Mouse (Mus musculus) MEL (cell line): ENCODE results near the gene Atp6v1b1. TPM values are rescaled to one million over a fixed set of nuclear protein-coding genes. Genes with fewer than 3 reads are reported as not detected.

Source experiments
- DNase-seq: peaks from one replicate; pipeline ENCODE4 v3.0.0; 2011; ENCODE audit warnings: low read depth, low spot score
- H3K27ac ChIP-seq: 2 replicates; pipeline ENCODE4 v1.5.1; 2012; ENCODE audit warnings: low read depth, mild to moderate bottlenecking, control low read depth, low read length, moderate library complexity; ENCODE audit not compliant: control insufficient read depth
- H3K27me3 ChIP-seq, 2 experiments: fragments of 150-350 bp in 1 of 2; sonication (generic) in 1 of 2; 2 replicates each; pipeline ENCODE4 v1.6.1; 2012; ENCODE audit warnings: low read length in 2 of 2, mild to moderate bottlenecking in 2 of 2, improper control_type of control experiment in 1 of 2, moderate library complexity in 1 of 2; ENCODE audit not compliant: insufficient read depth in 2 of 2, control insufficient read depth in 1 of 2
- H3K36me3 ChIP-seq, 2 experiments: 2 replicates each; pipeline ENCODE4 v1.6.1; 2012 to 2014; ENCODE audit warnings: low read length in 2 of 2, improper control_type of control experiment in 1 of 2, inconsistent platforms in 1 of 2, mild to moderate bottlenecking in 1 of 2; ENCODE audit not compliant: insufficient read depth in 2 of 2, control insufficient read depth in 1 of 2
- H3K4me1 ChIP-seq, 2 experiments: fragments of 150-350 bp in 1 of 2; sonication (generic) in 1 of 2; 2 replicates each; pipeline ENCODE4 v1.6.1; 2012; ENCODE audit warnings: low read length in 2 of 2, improper control_type of control experiment in 1 of 2, mild to moderate bottlenecking in 1 of 2; ENCODE audit not compliant: insufficient read depth in 2 of 2, control insufficient read depth in 1 of 2
- H3K4me3 ChIP-seq, 2 experiments: fragments of 150-350 bp in 1 of 2; sonication (generic) in 1 of 2; 2 replicates each; pipeline ENCODE4 v1.5.1; 2012; ENCODE audit warnings: low read depth in 2 of 2, low read length in 2 of 2, mild to moderate bottlenecking in 2 of 2, moderate library complexity in 2 of 2, control low read depth in 1 of 2, improper control_type of control experiment in 1 of 2; ENCODE audit not compliant: control insufficient read depth in 1 of 2, insufficient read depth in 1 of 2
- H3K79me2 ChIP-seq: 2 replicates; pipeline ENCODE4 v1.6.1; 2012; ENCODE audit warnings: mild to moderate bottlenecking, low read length, moderate library complexity; ENCODE audit not compliant: control insufficient read depth, poor library complexity, insufficient read depth
- H3K9ac ChIP-seq: 2 replicates; pipeline ENCODE4 v1.6.1; 2012; ENCODE audit warnings: low read depth, mild to moderate bottlenecking, control low read depth, low read length, moderate library complexity; ENCODE audit not compliant: control insufficient read depth, poor library complexity, severe bottlenecking
- H3K9me3 ChIP-seq: fragments of 150-350 bp; sonication (generic); replicated peaks from 2 replicates; pipeline ENCODE4 v1.6.1; 2012; ENCODE audit warnings: mild to moderate bottlenecking, low read length, improper control_type of control experiment, moderate library complexity; ENCODE audit not compliant: insufficient read depth
- CHD1 ChIP-seq: IDR thresholded peaks from 2 replicates; pipeline ENCODE4 v1.6.1; 2012; ENCODE audit warnings: low read depth, mild to moderate bottlenecking, inconsistent platforms, low read length, improper control_type of control experiment
- ELF1 ChIP-seq: IDR thresholded peaks from 2 replicates; pipeline ENCODE4 v1.6.1; 2014; ENCODE audit warnings: low read depth, mild to moderate bottlenecking, inconsistent platforms, low read length, improper control_type of control experiment, moderate library complexity
- ETS1 ChIP-seq: IDR thresholded peaks from 2 replicates; pipeline ENCODE4 v1.6.1; 2012; ENCODE audit warnings: low read depth, mild to moderate bottlenecking, inconsistent platforms, low read length, improper control_type of control experiment, moderate library complexity
- GABPA ChIP-seq: IDR thresholded peaks from 2 replicates; pipeline ENCODE4 v1.6.1; 2012; ENCODE audit warnings: low read depth, mild to moderate bottlenecking, inconsistent platforms, low read length, improper control_type of control experiment, moderate library complexity
- HCFC1 ChIP-seq: IDR thresholded peaks from 2 replicates; pipeline ENCODE4 v1.6.1; 2012; ENCODE audit warnings: low read depth, mild to moderate bottlenecking, inconsistent platforms, low read length, improper control_type of control experiment, moderate library complexity
- JUND ChIP-seq: IDR thresholded peaks from 2 replicates; pipeline ENCODE4 v1.6.1; 2011; ENCODE audit warnings: low read depth, mild to moderate bottlenecking, improper control_type of control experiment, low read length
- MEF2A ChIP-seq: IDR thresholded peaks from 2 replicates; pipeline ENCODE4 v1.6.1; 2014; ENCODE audit warnings: low read depth, mild to moderate bottlenecking, inconsistent platforms, low read length, improper control_type of control experiment; ENCODE audit not compliant: poor library complexity, insufficient replicate concordance, severe bottlenecking; ENCODE audit errors: extremely low read depth
- MXI1 ChIP-seq: IDR thresholded peaks from 2 replicates; pipeline ENCODE4 v1.6.1; 2011; ENCODE audit warnings: mild to moderate bottlenecking, low read depth, low read length, improper control_type of control experiment
- MYC ChIP-seq: IDR thresholded peaks from 2 replicates; pipeline ENCODE4 v1.6.1; 2011; ENCODE audit warnings: low read depth, mild to moderate bottlenecking, low read length, improper control_type of control experiment, moderate library complexity
- NELFE ChIP-seq: IDR thresholded peaks from 2 replicates; pipeline ENCODE4 v1.6.1; 2011; ENCODE audit warnings: low read depth, low read length, improper control_type of control experiment
- NRF1 ChIP-seq: IDR thresholded peaks from 2 replicates; pipeline ENCODE4 v1.6.1; 2014; ENCODE audit warnings: low read depth, mild to moderate bottlenecking, inconsistent platforms, low read length, improper control_type of control experiment, moderate library complexity; ENCODE audit not compliant: poor library complexity, insufficient read depth, severe bottlenecking
- POLR2A ChIP-seq, 2 experiments: IDR thresholded peaks; 2 replicates each; pipeline ENCODE4 v1.6.1; 2011 to 2012; ENCODE audit warnings: low read length in 2 of 2, mild to moderate bottlenecking in 2 of 2, control low read depth in 1 of 2, improper control_type of control experiment in 1 of 2, low read depth in 1 of 2, moderate library complexity in 1 of 2; ENCODE audit not compliant: control insufficient read depth in 1 of 2, insufficient read depth in 1 of 2, poor library complexity in 1 of 2
- POLR2AphosphoS2 ChIP-seq: IDR thresholded peaks from 2 replicates; pipeline ENCODE4 v1.6.1; 2011; ENCODE audit warnings: low read length, improper control_type of control experiment
- RCOR1 ChIP-seq: IDR thresholded peaks from 2 replicates; pipeline ENCODE4 v1.6.1; 2012; ENCODE audit warnings: low read depth, mild to moderate bottlenecking, inconsistent platforms, low read length, improper control_type of control experiment
- SIN3A ChIP-seq: IDR thresholded peaks from 2 replicates; pipeline ENCODE4 v1.6.1; 2012; ENCODE audit warnings: low read length, improper control_type of control experiment, inconsistent platforms
- TBP ChIP-seq: IDR thresholded peaks from 2 replicates; pipeline ENCODE4 v1.8.0; 2011; ENCODE audit warnings: low read depth, low read length, improper control_type of control experiment
- USF1 ChIP-seq: IDR thresholded peaks from 2 replicates; pipeline ENCODE4 v1.6.1; 2014; ENCODE audit warnings: low read depth, mild to moderate bottlenecking, inconsistent platforms, low read length, improper control_type of control experiment, moderate library complexity
- ZC3H11A ChIP-seq: IDR thresholded peaks from 2 replicates; pipeline ENCODE4 v1.6.1; 2012; ENCODE audit warnings: low read depth, mild to moderate bottlenecking, inconsistent platforms, low read length, improper control_type of control experiment
- ZKSCAN1 ChIP-seq: IDR thresholded peaks from 2 replicates; pipeline ENCODE4 v1.6.1; 2012; ENCODE audit warnings: low read depth, mild to moderate bottlenecking, inconsistent platforms, low read length, improper control_type of control experiment, moderate library complexity
- polyA plus RNA-seq, 2 experiments: library from polyadenylated mRNA; stranded (reverse) in 1 of 2; unstranded in 1 of 2; fragments of >175 nt in 1 of 2; fragments of >200 nt in 1 of 2; gene quantifications; 2 replicates each; pipeline versions ENCODE4 v1.2.1 to v1.2.4; 2012; ENCODE audit warnings: low replicate concordance in 2 of 2, low read depth in 1 of 2; ENCODE audit not compliant: insufficient read length in 2 of 2, insufficient read depth in 1 of 2, missing spikeins in 1 of 2
- total RNA-seq: library from RNA; depleted of rRNA; stranded (reverse); fragments of 300-350 nt; gene quantifications from 2 replicates; pipeline ENCODE4 v1.2.3, GENCODE M21; 2012

The Atp6v1b1 gene
- total and polyA plus RNA-seq, 3 experiments = 0.08 TPM; not detected in 2

- DNase-seq = peak; percentile 19
- Histone ChIP-seq H3K79me2 (peaks cover 20% of the 10 kb centered on the region), H3K4me3 (peak overlapping the region in 1 of 2 experiments; percentile 88; a peak in 3 of 4 replicates), H3K27me3 (no peaks in the 10 kb centered on the region), H3K9ac (peak overlapping the region; percentile 98), H3K4me1 (peaks cover 2 to 10% of the 10 kb centered on the region in 2 experiments; a peak in 2 of 4 replicates), H3K9me3 (no peaks in the 10 kb centered on the region), H3K27ac (no peak overlapping the region), H3K36me3 (peaks cover 2 to 5% of the 10 kb centered on the region in 2 experiments; a peak in 2 of 4 replicates)
- no peak for TF ChIP-seq POLR2AphosphoS2
- no peak for TF ChIP-seq RCOR1
- TF ChIP-seq ETS1 = no peak
Observed at GRCm38 (mm10) chr6:83774126-83774525, 31.3 kb downstream of the Atp6v1b1 start.

GRCm38 (mm10) chr6:83774781-83775563, 32.2 kb downstream of the Atp6v1b1 start:
- Histone ChIP-seq H3K9me3 (no peaks in the 10 kb centered on the region), H3K4me1 (peaks cover 2 to 10% of the 10 kb centered on the region in 2 experiments; a peak in 2 of 4 replicates), H3K27me3 (no peaks in the 10 kb centered on the region), H3K79me2 (peaks cover 20% of the 10 kb centered on the region), H3K9ac (peak overlapping the region; percentile 98), H3K4me3 (peak overlapping the region; percentile 88 to 100), H3K36me3 (peaks cover 2 to 5% of the 10 kb centered on the region in 2 experiments; a peak in 2 of 4 replicates), H3K27ac (peak overlapping the region; percentile 56)
- DNase-seq = peak; percentile 75
- no peak for TF ChIP-seq NRF1
- peak; percentile 65 for TF ChIP-seq SIN3A
- TF ChIP-seq ETS1 = no peak
- TF ChIP-seq USF1 = no peak
- TF ChIP-seq NELFE = no peak
- no peak for TF ChIP-seq GABPA
- no peak for TF ChIP-seq POLR2A (IDR thresholded peaks at IDR 0.05; ENCODE audit: control insufficient read depth in 1 of 2, insufficient read depth in 1 of 2, low read depth in 1 of 2, low read length in 2 of 2, poor library complexity in 1 of 2)
- TF ChIP-seq JUND = no peak
- no peak for TF ChIP-seq HCFC1
- TF ChIP-seq ZKSCAN1 = no peak
- no peak for TF ChIP-seq ZC3H11A
- no peak for TF ChIP-seq MEF2A
- peak; percentile 58; the same call in 1 of the 2 replicates for TF ChIP-seq TBP
- no peak for TF ChIP-seq POLR2AphosphoS2
- peak; percentile 43; the same call in 1 of the 2 replicates for TF ChIP-seq ELF1
- no peak for TF ChIP-seq MYC
- TF ChIP-seq MXI1 = peak; percentile 36; the same call in 1 of the 2 replicates
- no peak for TF ChIP-seq CHD1
